Mouse (Mus musculus) forebrain, embryonic 11.5 days (tissue): Measurements from ENCODE around the gene Ufsp1. TPM values are rescaled to one million over a fixed set of nuclear protein-coding genes. Genes with fewer than 3 reads are reported as not detected.
A peak's percentile ranks its signal among the peaks of the same experiment; 100 is the strongest.

Experiments used
- ATAC-seq: fragments of 200-750 bp; cut with Nextera tagmentation; replicated peaks from 2 replicates; pipeline ENCODE4 v1.8.0; 2017; ENCODE audit warnings: moderate TSS enrichment; ENCODE audit not compliant: low FRiP score
- DNase-seq: peaks from one replicate; pipeline ENCODE4 v3.0.0-alpha.2; 2017; ENCODE audit warnings: low spot score
- H3K27ac ChIP-seq: fragments of 300-500 bp; sonication (generic); 2 replicates; pipeline ENCODE4 v1.5.1; 2014; ENCODE audit warnings: low read depth, low read length
- H3K27me3 ChIP-seq: fragments of 300-500 bp; sonication (generic); 2 replicates; pipeline ENCODE4 v1.6.1; 2014; ENCODE audit warnings: mild to moderate bottlenecking, low read length, mixed read lengths; ENCODE audit not compliant: control insufficient read depth, insufficient read depth
- H3K36me3 ChIP-seq: fragments of 300-500 bp; sonication (generic); 2 replicates; pipeline ENCODE4 v1.6.1; 2014; ENCODE audit warnings: mild to moderate bottlenecking, low read length, moderate library complexity, mixed read lengths; ENCODE audit not compliant: control insufficient read depth, insufficient read depth
- H3K4me1 ChIP-seq: fragments of 300-500 bp; sonication (generic); replicated peaks from 2 replicates; pipeline ENCODE4 v1.6.1; 2014; ENCODE audit warnings: low read length, mixed read lengths; ENCODE audit not compliant: control insufficient read depth, insufficient read depth
- H3K4me2 ChIP-seq: fragments of 300-500 bp; sonication (generic); 2 replicates; pipeline ENCODE4 v1.6.1; 2014; ENCODE audit warnings: low read depth, mild to moderate bottlenecking, low read length, moderate library complexity, mixed read lengths; ENCODE audit not compliant: severe bottlenecking
- H3K4me3 ChIP-seq: fragments of 300-500 bp; sonication (generic); 2 replicates; pipeline ENCODE4 v1.5.1; 2014; ENCODE audit warnings: low read depth, low read length
- H3K9ac ChIP-seq: fragments of 300-500 bp; sonication (generic); 2 replicates; pipeline ENCODE4 v1.6.1; 2014; ENCODE audit warnings: low read length
- H3K9me3 ChIP-seq: fragments of 300-500 bp; sonication (generic); 2 replicates; pipeline ENCODE4 v1.6.1; 2016; ENCODE audit warnings: low read length, mixed read lengths; ENCODE audit not compliant: control insufficient read depth
- whole genome bisulfite sequencing: fragments of 180-500 bp; shearing (Covaris S2); extraction: QIAGEN DNeasy Blood & Tissue Kit; methylation state at CpG from one replicate; pipeline ENCODE4 v1.1.7; 2014; 5-methylcytosine and 5-hydroxymethylcytosine counted together
- polyA plus RNA-seq: library from polyadenylated mRNA; unstranded; fragments of >200 nt; fragmentation: Nextera tagmentation; extraction: Ambion mirVana; gene quantifications from 2 replicates; pipeline ENCODE4 v1.2.1, GENCODE M21; 2014

The Ufsp1 gene
- polyA plus RNA-seq, 1 experiment from 2014 or later: 8.0 TPM

GRCm38 (mm10) chr5:137291381-137291926 lies 3.0 kb upstream of the Ufsp1 start:
- 72% methylated on average over 15 of the region's 15 CpGs for WGBS
- H3K4me1 ChIP-seq: peaks cover 19% of the 10 kb centered on the region

GRCm38 (mm10) chr5:137293282-137293681 lies 1.1 kb upstream of the Ufsp1 start:
- peaks cover 9% of the 10 kb centered on the region for H3K4me1 ChIP-seq
- ATAC-seq: peak; percentile 34

More at GRCm38 (mm10) chr5:137291381-137291926, 3.0 kb upstream of the Ufsp1 start:
- no peaks in the 10 kb centered on the region for H3K9me3 ChIP-seq
- no peak overlapping the region for H3K27ac ChIP-seq
- DNase-seq: no peak
- ATAC-seq: no peak
- peaks cover 4% of the 10 kb centered on the region; the same call in 1 of the 2 replicates for H3K36me3 ChIP-seq
- peaks cover 37% of the 10 kb centered on the region for H3K27me3 ChIP-seq
- H3K4me3 ChIP-seq: no peak overlapping the region
- no peak overlapping the region for H3K9ac ChIP-seq
- H3K4me2 ChIP-seq: no peak overlapping the region

GRCm38 (mm10) chr5:137294744-137295093 lies 290 bp downstream of the Ufsp1 start:
- Histone ChIP-seq H3K4me3 (peak overlapping the region; percentile 54), H3K4me2 (peak overlapping the region; percentile 98), H3K27ac (peak overlapping the region; percentile 82), H3K4me1 (peaks cover 6% of the 10 kb centered on the region; the same call in 1 of the 2 replicates), H3K36me3 (peaks cover 31% of the 10 kb centered on the region), H3K9me3 (no peaks in the 10 kb centered on the region), H3K27me3 (peaks cover 14% of the 10 kb centered on the region), H3K9ac (peak overlapping the region; percentile 77)
- ATAC-seq: peak; percentile 57
- 10% methylated on average over 18 of the region's 18 CpGs for WGBS
- no peak for DNase-seq

More at GRCm38 (mm10) chr5:137293282-137293681, 1.1 kb upstream of the Ufsp1 start:
- peak overlapping the region; percentile 77 for H3K9ac ChIP-seq
- peak; percentile 84 for DNase-seq
- peak overlapping the region; percentile 98 for H3K4me2 ChIP-seq
- H3K4me3 ChIP-seq: peak overlapping the region; percentile 54
- WGBS: 0% methylated on average over 15 of the region's 15 CpGs
- peaks cover 25% of the 10 kb centered on the region for H3K27me3 ChIP-seq
- H3K27ac ChIP-seq: no peak overlapping the region
- peaks cover 20% of the 10 kb centered on the region for H3K36me3 ChIP-seq
- H3K9me3 ChIP-seq: no peaks in the 10 kb centered on the region

DNA sequence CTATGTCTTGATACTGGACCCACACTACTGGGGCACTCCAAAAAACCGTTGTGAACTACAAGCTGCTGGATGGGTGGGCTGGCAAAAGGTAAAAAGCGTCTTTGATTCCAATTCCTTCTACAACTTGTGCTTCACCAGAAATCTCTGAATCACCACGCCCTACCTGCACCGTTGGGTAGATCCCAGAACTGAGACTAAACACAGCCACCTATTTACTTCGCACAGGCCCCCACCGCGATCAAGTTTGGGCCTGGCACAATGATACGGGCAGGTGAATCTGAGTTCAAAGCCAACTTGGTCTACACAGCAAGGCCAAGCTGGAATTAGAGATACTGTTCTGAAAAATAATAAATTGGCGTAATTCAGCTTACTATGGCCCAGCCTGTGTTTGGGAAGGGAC lies 867 bp downstream of the Ufsp1 start:
- Histone ChIP-seq H3K4me1 (peaks cover 6% of the 10 kb centered on the region; the same call in 1 of the 2 replicates), H3K9ac (peak overlapping the region; percentile 77), H3K9me3 (no peaks in the 10 kb centered on the region), H3K27me3 (peaks cover 8% of the 10 kb centered on the region), H3K4me3 (peak overlapping the region; percentile 54), H3K36me3 (peaks cover 36% of the 10 kb centered on the region), H3K4me2 (peak overlapping the region; percentile 98), H3K27ac (no peak overlapping the region; the same call in 1 of the 2 replicates)
- DNase-seq (no peak), ATAC-seq (no peak)
- 80% methylated on average over 9 of the region's 9 CpGs for WGBS

DNA sequence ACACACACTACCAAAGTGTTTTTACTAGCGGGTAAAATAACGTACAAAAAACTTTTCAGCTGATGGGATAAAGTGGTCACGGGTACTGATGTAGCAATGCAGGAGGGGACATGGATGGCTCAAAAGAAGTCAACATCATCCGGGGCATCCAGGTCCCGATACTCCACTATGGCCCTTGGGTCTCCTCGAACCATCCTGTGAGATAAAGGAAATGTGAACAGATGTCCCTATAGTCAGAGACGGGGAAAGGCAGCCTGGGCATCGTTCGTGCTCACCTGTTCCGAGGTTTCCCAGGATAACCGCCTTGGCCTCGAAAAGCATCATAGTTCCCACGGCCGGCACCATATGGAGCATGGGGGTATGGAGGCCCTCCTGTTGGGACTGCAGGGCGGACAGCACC lies 1.3 kb downstream of the Ufsp1 start:
- WGBS: 93% methylated on average over 15 of the region's 15 CpGs
- Histone ChIP-seq H3K9ac (no peak overlapping the region), H3K27ac (no peak overlapping the region), H3K36me3 (peaks cover 38% of the 10 kb centered on the region), H3K27me3 (peaks cover 4% of the 10 kb centered on the region), H3K4me1 (peaks cover 6% of the 10 kb centered on the region; the same call in 1 of the 2 replicates), H3K9me3 (no peaks in the 10 kb centered on the region), H3K4me3 (no peak overlapping the region), H3K4me2 (no peak overlapping the region)
- ATAC-seq: no peak
- no peak for DNase-seq

DNA sequence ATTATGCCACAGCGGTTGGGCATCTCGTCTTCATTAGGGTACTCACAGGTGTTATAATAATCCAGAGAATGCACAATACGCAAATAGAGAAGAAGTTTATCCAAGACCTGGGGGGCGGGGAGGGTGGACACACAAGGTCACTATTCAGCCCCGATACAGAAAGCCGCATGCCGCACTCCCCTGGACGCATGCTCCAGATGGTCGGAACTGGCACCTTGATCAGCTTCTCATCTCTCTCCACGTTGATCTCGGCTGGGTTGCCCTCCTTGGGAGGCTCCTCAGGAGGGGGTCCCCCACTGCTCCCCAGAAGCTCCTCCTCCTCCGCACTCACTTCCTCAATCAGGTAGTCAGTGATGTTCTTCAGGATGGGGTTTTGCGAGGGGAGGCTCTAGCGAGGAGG lies 2.7 kb downstream of the Ufsp1 start:
- H3K27me3 ChIP-seq: no peaks in the 10 kb centered on the region
- H3K9ac ChIP-seq: no peak overlapping the region
- H3K4me1 ChIP-seq: peaks cover 6% of the 10 kb centered on the region; the same call in 1 of the 2 replicates
- H3K36me3 ChIP-seq: peaks cover 40% of the 10 kb centered on the region
- H3K9me3 ChIP-seq: no peaks in the 10 kb centered on the region
- H3K4me3 ChIP-seq: no peak overlapping the region
- H3K4me2 ChIP-seq: no peak overlapping the region
- H3K27ac ChIP-seq: no peak overlapping the region
- 91% methylated on average over 14 of the region's 14 CpGs for WGBS
- DNase-seq (no peak), ATAC-seq (no peak)

GRCm38 (mm10) chr5:137299240-137299639 lies 4.8 kb downstream of the Ufsp1 start:
- DNase-seq (no peak), ATAC-seq (no peak)
- Histone ChIP-seq H3K27ac (no peak overlapping the region), H3K4me3 (no peak overlapping the region), H3K9ac (no peak overlapping the region), H3K36me3 (peaks cover 45% of the 10 kb centered on the region), H3K4me2 (no peak overlapping the region), H3K9me3 (no peaks in the 10 kb centered on the region), H3K4me1 (peaks cover 6% of the 10 kb centered on the region; the same call in 1 of the 2 replicates), H3K27me3 (no peaks in the 10 kb centered on the region)
- WGBS: 90% methylated on average over 7 of the region's 7 CpGs

DNA sequence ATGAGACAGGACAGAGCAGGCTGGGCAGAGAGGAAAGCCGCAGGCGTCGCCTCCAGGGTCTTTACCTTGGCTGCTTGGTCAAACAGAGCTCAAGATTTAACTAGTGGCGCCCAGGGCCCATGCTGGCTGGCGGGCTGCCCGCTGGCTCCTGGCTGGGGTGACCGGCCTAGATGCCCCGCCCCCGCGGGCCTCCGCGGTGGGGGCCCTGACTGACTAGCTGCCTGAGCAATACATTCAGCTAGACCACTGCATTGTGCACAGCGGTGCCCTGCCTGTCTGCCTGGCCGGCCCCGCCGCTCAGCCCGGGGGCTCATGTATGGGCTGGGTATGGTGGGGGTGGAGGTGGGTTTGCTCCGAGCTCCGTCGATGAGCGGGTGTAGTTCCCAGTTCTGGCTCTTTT lies 6.8 kb downstream of the Ufsp1 start:
- Histone ChIP-seq H3K4me1 (peaks cover 7% of the 10 kb centered on the region), H3K9me3 (no peaks in the 10 kb centered on the region), H3K27ac (no peak overlapping the region), H3K4me3 (no peak overlapping the region), H3K27me3 (no peaks in the 10 kb centered on the region), H3K4me2 (no peak overlapping the region), H3K36me3 (peaks cover 42% of the 10 kb centered on the region), H3K9ac (no peak overlapping the region)
- 77% methylated on average over 21 of the region's 21 CpGs for WGBS
- DNase-seq (peak; percentile 68), ATAC-seq (no peak)

- H3K27me3 ChIP-seq: no peaks in the 10 kb centered on the region
- H3K9me3 ChIP-seq: no peaks in the 10 kb centered on the region
- H3K4me2 ChIP-seq: no peak overlapping the region
- H3K9ac ChIP-seq: no peak overlapping the region
- ATAC-seq (no peak), DNase-seq (no peak)
- 82% methylated on average over 4 of the region's 4 CpGs for WGBS
- no peak overlapping the region for H3K27ac ChIP-seq
- peaks cover 25% of the 10 kb centered on the region for H3K36me3 ChIP-seq
- peaks cover 8% of the 10 kb centered on the region for H3K4me1 ChIP-seq
- H3K4me3 ChIP-seq: no peak overlapping the region
Observed at GRCm38 (mm10) chr5:137303609-137304008, 9.2 kb downstream of the Ufsp1 start.
